Mouse (Mus musculus): ENCODE results near the gene Gm5737. TPM values are rescaled to one million over a fixed set of nuclear protein-coding genes. Genes with fewer than 3 reads are reported as not detected.

Gene Gm5737
- total RNA-seq, 2 experiments from 2014 or later, result 0.32 to 0.61 TPM

DNA sequence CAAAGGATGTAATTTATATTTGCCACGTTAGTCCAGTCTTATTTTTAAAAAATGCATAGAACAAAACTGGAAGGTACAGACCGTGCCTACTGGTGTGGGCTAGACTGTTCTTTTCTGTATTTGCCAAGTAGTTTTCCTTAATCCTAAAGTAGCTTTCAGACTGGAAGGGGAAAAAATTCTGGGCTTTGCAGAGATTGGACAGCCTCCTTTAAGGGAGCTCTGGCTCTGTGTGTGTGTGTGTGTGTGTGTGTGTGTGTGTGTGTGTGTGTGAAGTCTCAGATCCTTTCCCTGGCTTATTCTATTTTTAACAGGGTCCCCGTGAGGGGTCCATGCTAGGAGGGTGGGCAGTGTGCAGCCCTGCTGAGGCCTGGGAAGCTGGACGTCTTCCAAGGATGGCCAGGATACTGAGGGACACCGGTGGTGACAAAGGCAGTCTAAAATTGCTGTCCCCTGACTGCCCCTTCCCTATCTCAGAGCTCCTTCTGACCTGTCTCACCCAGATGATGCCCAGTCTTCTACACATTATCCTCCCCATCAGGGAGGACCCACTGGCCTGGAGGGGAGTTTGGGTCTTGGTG is 58.4 kb downstream of the Gm5737 start:
- intact Hi-C loops (cut with DNase I), result no loop called here
- no peak for DNase-seq

GRCm38 (mm10) chr7:120873083-120873482 is 60.9 kb downstream of the Gm5737 start:
- peak in 1 of 2 experiments; percentile 16 for DNase-seq
- intact Hi-C loops (cut with DNase I), result no loop called here

DNA sequence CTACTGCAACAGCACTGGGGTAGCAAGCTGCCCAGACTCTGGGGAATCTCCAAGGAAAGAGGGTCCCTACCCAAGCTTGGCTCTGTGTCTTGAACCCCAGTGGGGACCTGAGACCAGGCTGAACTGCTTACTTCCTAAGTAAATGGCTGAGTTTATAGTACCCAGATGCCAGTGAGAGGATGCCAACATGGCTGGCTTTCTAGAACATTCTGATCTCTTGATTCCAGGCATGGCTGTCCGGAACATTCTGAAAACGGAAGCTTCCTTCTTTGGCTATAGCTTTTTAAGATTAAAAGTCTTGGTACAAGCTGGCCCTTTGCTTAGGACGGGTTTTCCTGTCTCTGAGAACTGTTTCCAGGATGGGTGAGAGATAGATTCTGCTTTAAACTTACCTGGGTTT is 61.9 kb downstream of the Gm5737 start:
- no peak for DNase-seq
- intact Hi-C loops (cut with DNase I), result no loop called here

GRCm38 (mm10) chr7:120874764-120875539 is 62.8 kb downstream of the Gm5737 start:
- no peak for DNase-seq
- intact Hi-C loops (cut with DNase I), result no loop called here

- intact Hi-C loops (cut with DNase I), result no loop called here
- no peak for DNase-seq
Observed at GRCm38 (mm10) chr7:120875540-120876388, 63.6 kb downstream of the Gm5737 start.

DNA sequence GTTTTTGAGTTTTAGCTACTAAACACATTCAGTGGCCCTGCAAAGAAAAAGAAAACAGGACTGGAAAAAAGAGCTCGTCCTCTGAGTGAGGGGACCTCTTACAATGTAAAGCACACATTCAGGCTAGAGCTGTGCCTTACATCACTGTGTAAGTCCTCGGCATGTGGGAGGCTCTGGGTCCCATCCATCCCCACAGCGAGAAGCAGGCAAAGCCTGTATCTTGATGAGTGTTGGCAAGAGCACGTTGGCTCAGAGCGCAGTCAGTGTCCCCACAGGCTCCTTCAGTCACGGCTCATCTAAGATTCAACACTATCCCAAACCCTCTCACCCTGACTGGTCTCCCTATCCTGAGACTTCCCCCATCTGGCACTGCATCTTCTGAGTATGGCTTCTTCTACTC is 66.1 kb downstream of the Gm5737 start:
- intact Hi-C loops (cut with DNase I), result no loop called here
- no peak for DNase-seq

DNA sequence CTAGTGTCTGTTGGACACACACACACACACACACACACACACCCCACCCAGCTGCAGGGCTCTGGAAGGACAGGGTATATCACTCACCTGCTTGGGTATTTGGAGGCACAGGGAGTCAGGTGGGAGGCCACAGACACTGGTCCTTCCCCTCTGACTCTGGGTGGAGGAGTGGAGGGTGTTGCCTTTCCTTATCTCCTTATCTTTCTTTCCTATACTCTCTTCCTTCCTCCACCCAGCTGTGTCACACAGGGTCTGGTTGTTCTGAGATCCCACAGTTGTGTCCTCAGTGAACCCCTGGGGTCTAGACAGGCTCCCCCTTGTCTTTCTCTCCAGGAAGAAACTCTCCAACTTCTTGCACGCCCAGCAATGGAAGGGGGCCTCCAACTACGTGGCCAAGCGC is 67.8 kb downstream of the Gm5737 start:
- DNase-seq, result no peak
- intact Hi-C loops (cut with DNase I), result loop anchor here (5.0 kb wide), 1 partner anchor 33 kb away; no protein-coding TSS in a partner anchor

DNA sequence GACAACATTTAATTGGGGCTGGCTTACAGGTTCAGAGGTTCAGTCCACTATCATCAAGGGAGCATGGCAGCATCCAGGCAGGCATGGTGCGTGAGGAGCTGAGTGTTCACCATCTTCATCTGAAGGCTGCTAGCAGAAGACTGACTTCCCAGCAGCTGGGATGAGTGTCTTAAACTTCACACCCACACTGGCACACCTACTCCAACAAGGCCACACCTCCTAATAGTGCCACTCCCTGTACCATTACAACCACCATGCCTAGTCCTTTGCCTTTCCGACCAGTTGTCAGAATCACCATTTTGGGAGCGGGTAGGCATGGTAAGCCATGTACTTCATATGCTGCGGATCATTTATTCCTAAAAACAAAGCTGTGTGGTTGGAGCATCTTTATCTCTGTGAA is 68.6 kb downstream of the Gm5737 start:
- DNase-seq, result no peak
- intact Hi-C loops (cut with DNase I), result loop anchor here (5.0 kb wide), 1 partner anchor 33 kb away; no protein-coding TSS in a partner anchor

Other genes with a start within 250 kb of the Gm5737 start
- gene Uqcrc2, start 177.2 kb upstream of the Gm5737 start, total RNA-seq (2021), result 100 to 1,000 TPM; 505 to 521 TPM
- not detected for gene Pdzd9, start 142.0 kb upstream of the Gm5737 start, total RNA-seq (2021)
- gene Mosmo, start 134.7 kb upstream of the Gm5737 start, total RNA-seq (2021), result 10 to 100 TPM; 16.4 to 16.7 TPM
- gene Vwa3a, start 73.0 kb upstream of the Gm5737 start, total RNA-seq (2021), result 1 to 10 TPM in 1 of 2 experiments, under 1 TPM in 1; 0.26 to 1.7 TPM
- gene Eef2k, start 30.5 kb downstream of the Gm5737 start, total RNA-seq (2021), result 10 to 100 TPM; 55.7 to 60.3 TPM
- gene Polr3e, start 105.4 kb downstream of the Gm5737 start, total RNA-seq (2021), result 10 to 100 TPM; 10.7 to 11.4 TPM
- 1 to 10 TPM; 2.8 to 3.0 TPM for gene Cdr2, start 169.9 kb downstream of the Gm5737 start, total RNA-seq (2021)
- not detected for gene Mfsd13b, start 170.1 kb downstream of the Gm5737 start, total RNA-seq (2021)
- 10 to 100 TPM; 18.5 to 19.7 TPM for gene Mettl9, start 222.1 kb downstream of the Gm5737 start, total RNA-seq (2021)

All from gastrocnemius, postnatal 36 days (tissue).